Mouse (Mus musculus) testis, adult 2 months (tissue): ENCODE data around the gene Atl3.

Experiments used
- CTCF ChIP-seq: fragments of 200-500 bp; IDR thresholded peaks from 2 replicates; pipeline ENCODE4 v1.5.1; 2012; ENCODE audit warnings: low read depth, mild to moderate bottlenecking, inconsistent platforms, low read length, moderate library complexity; ENCODE audit not compliant: control insufficient read depth, insufficient read depth, insufficient replicate concordance
- POLR2A ChIP-seq: fragments of 200-500 bp; IDR thresholded peaks from 2 replicates; pipeline ENCODE4 v1.6.1; 2012; ENCODE audit warnings: low read depth, mild to moderate bottlenecking, inconsistent platforms, low read length, moderate library complexity; ENCODE audit not compliant: control insufficient read depth

DNA sequence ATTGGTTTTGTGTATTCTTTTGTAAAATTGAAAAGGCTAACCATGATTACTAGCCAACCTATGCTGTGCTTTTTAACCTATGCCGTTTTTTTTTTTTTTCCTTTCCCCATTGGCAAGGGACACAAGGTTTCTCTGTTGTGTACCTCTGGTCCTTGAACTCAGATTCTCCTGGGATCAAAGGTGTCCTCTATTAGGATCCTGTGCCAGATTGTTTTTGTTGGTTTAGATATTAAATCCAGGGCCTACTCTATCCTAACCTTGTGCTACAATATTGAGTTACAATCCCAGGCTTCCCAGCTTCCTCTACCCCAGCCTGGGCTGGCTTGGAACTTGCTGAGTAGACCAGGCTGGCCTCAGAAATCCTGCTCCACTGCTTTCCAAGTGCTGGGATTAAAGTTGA lies 6.9 kb downstream of the Atl3 start:
- TF ChIP-seq CTCF (no peak), POLR2A (no peak)
